Comparison of ENCODE assay signal across 8 mouse cellular contexts in the genomic region with DNA sequence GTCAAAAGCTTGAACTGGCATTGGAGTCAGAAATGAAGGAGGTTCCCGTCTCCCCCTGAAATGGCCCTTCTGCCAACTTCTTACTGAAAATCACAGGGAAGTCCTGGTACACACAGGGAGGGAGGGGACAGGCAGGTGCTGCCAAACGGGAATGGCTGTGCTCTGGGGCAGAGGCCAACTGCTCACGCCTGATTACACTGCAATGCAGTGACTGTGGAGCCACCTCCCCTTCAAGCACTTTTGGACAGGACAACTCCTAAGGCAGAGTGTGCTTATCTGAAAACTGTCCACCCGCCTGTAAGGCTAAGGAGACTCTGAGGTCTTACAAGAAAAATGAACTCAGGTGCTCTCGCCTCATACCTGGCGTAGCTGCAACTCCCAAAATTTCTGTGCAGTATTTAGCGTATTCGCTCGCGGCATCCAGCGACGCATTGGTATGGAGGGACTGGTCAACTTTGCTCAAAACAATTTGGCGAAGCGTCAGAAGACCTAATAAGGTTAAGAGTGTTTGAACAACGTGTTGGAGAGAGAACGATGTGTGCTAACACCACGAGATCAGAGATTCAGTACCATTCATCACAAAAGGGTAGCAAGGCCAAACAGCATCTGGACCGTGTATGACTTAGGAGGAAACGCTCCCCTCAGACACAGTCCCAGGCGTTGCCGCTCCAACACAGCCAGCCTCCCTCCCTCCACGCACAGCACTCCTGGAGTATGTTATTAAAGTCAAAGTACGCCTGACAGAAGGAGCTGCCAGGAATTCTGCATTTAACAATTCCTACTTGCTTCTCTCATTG.
DNase-seq lines count a peak whose midpoint lies in the region; ATAC-seq and TF ChIP-seq lines count a peak whose summit lies in the region.

No protein-coding gene starts in this region.

- peak; percentile 49 for ATAC-seq in midbrain, embryonic 16.5 days
- ATAC-seq in midbrain, embryonic 14.5 days (ENCODE audit: low FRiP score, low TSS enrichment), result no peak
- ATAC-seq in stomach, postnatal 0 days (ENCODE audit: low FRiP score, low TSS enrichment), result peak; percentile 72
- ATAC-seq in frontal cortex, adult (ENCODE audit: low TSS enrichment), result no peak

- no peaks in the 10 kb centered on the region for H3K79me2 ChIP-seq in liver, adult 2 months (ENCODE audit: control insufficient read depth, insufficient read depth, low read length)

- H3K27me3 ChIP-seq in midbrain, embryonic 16.5 days (ENCODE audit: control insufficient read depth, insufficient read depth, low read depth, low read length), result no peaks in the 10 kb centered on the region
- H3K27me3 ChIP-seq in midbrain, embryonic 14.5 days (ENCODE audit: control insufficient read depth, insufficient read depth, low read length), result no peaks in the 10 kb centered on the region
- no peaks in the 10 kb centered on the region for H3K27me3 ChIP-seq in liver, adult 2 months (ENCODE audit: control insufficient read depth, insufficient read depth, low read length)
- no peaks in the 10 kb centered on the region for H3K27me3 ChIP-seq in stomach, postnatal 0 days (ENCODE audit: control insufficient read depth, insufficient read depth, low read length)

- no peak overlapping the region for H3K9ac ChIP-seq in midbrain, embryonic 16.5 days (ENCODE audit: low read depth, low read length)
- H3K9ac ChIP-seq in midbrain, embryonic 14.5 days (replicated peaks; ENCODE audit: low read length), result no peak overlapping the region
- peak overlapping the region; percentile 59 for H3K9ac ChIP-seq in liver, adult 2 months (ENCODE audit: low read depth, low read length)
- H3K9ac ChIP-seq in stomach, postnatal 0 days (ENCODE audit: low read length), result peak overlapping the region; percentile 19; the same call in 1 of the 2 replicates

- no peaks in the 10 kb centered on the region for H3K9me3 ChIP-seq in midbrain, embryonic 16.5 days (replicated peaks; ENCODE audit: control insufficient read depth, low read length, poor library complexity, severe bottlenecking)
- H3K9me3 ChIP-seq in midbrain, embryonic 14.5 days (ENCODE audit: control insufficient read depth, low read length), result no peaks in the 10 kb centered on the region
- H3K9me3 ChIP-seq in stomach, postnatal 0 days (ENCODE audit: control insufficient read depth, low read length), result no peaks in the 10 kb centered on the region

- H3K4me1 ChIP-seq in midbrain, embryonic 16.5 days (ENCODE audit: control insufficient read depth, insufficient read depth, low read length), result peaks cover 5% of the 10 kb centered on the region; the same call in 1 of the 2 replicates
- H3K4me1 ChIP-seq in midbrain, embryonic 14.5 days (ENCODE audit: control insufficient read depth, insufficient read depth, low read length), result no peaks in the 10 kb centered on the region
- peaks cover 26% of the 10 kb centered on the region for H3K4me1 ChIP-seq in liver, adult 2 months (ENCODE audit: control insufficient read depth, insufficient read depth, low read length)
- peaks cover 25% of the 10 kb centered on the region for H3K4me1 ChIP-seq in stomach, postnatal 0 days (replicated peaks; ENCODE audit: control insufficient read depth, insufficient read depth)

- peak; percentile 26 for TF ChIP-seq EP300 in stomach, postnatal 0 days (optimal IDR thresholded peaks at IDR 0.05)

- H3K27ac ChIP-seq in midbrain, embryonic 16.5 days (ENCODE audit: low read length), result no peak overlapping the region
- no peak overlapping the region for H3K27ac ChIP-seq in midbrain, embryonic 14.5 days (replicated peaks; ENCODE audit: low read depth, low read length)
- peak overlapping the region; percentile 84 for H3K27ac ChIP-seq in liver, adult 2 months (replicated peaks; ENCODE audit: insufficient read depth, low read depth, low read length)
- H3K27ac ChIP-seq in stomach, postnatal 0 days (replicated peaks), result peak overlapping the region; percentile 91

- 82% methylated on average over 23 of the region's 23 CpGs for WGBS in midbrain, embryonic 16.5 days
- WGBS in midbrain, embryonic 14.5 days, result 85% methylated on average over 23 of the region's 23 CpGs
- 24% methylated on average over 23 of the region's 23 CpGs for WGBS in liver, adult 2 months
- WGBS in stomach, postnatal 0 days, result 26% methylated on average over 23 of the region's 23 CpGs

- TF ChIP-seq CTCF in liver, adult 2 months (IDR thresholded peaks at IDR 0.05; ENCODE audit: low read depth, low read length), result no peak
- no peak for TF ChIP-seq CTCF in stomach, postnatal 0 days (IDR thresholded peaks at IDR 0.05; ENCODE audit: low read depth)

- peaks cover 8% of the 10 kb centered on the region for H3K36me3 ChIP-seq in midbrain, embryonic 16.5 days (ENCODE audit: control insufficient read depth, insufficient read depth, low read length)
- peaks cover 34% of the 10 kb centered on the region for H3K36me3 ChIP-seq in midbrain, embryonic 14.5 days (ENCODE audit: control insufficient read depth, insufficient read depth, low read length)
- no peaks in the 10 kb centered on the region for H3K36me3 ChIP-seq in liver, adult 2 months (ENCODE audit: control insufficient read depth, insufficient read depth, low read length)
- H3K36me3 ChIP-seq in stomach, postnatal 0 days (ENCODE audit: control insufficient read depth, insufficient read depth, low read length), result no peaks in the 10 kb centered on the region

- no peak overlapping the region for H3K4me2 ChIP-seq in midbrain, embryonic 16.5 days (ENCODE audit: low read length)
- no peak overlapping the region for H3K4me2 ChIP-seq in midbrain, embryonic 14.5 days (ENCODE audit: low read length)
- peak overlapping the region; percentile 38 for H3K4me2 ChIP-seq in stomach, postnatal 0 days (replicated peaks; ENCODE audit: low read depth)

- no peak for DNase-seq in midbrain, embryonic 14.5 days
- DNase-seq in cerebellum, adult 9-11 months, result peak; percentile 42
- DNase-seq in heart, postnatal 14 days, result peak; percentile 59 to 77
- peak; percentile 93 for DNase-seq in liver, adult 2 months (ENCODE audit: extremely low read depth, low read depth, low spot score)
- DNase-seq in stomach, postnatal 0 days (ENCODE audit: low spot score), result peak; percentile 78
- no peak for DNase-seq in layer of hippocampus, adult 8-10 months (ENCODE audit: low spot score in 2 of 2)

- no peak overlapping the region for H3K4me3 ChIP-seq in midbrain, embryonic 16.5 days (ENCODE audit: low read depth, low read length)
- H3K4me3 ChIP-seq in midbrain, embryonic 14.5 days (replicated peaks; ENCODE audit: low read depth, low read length), result no peak overlapping the region
- peak overlapping the region; percentile 39 for H3K4me3 ChIP-seq in liver, adult 2 months (ENCODE audit: insufficient read depth, low read depth, low read length)
- no peak overlapping the region for H3K4me3 ChIP-seq in stomach, postnatal 0 days (ENCODE audit: low read depth, low read length)

- intact Hi-C loops in heart, postnatal 14 days (cut with DNase I), result loop anchor here (5.0 kb wide), 1 partner anchor 114 kb away; a partner anchor contains a TSS

- no peak for TF ChIP-seq POLR2A in liver, adult 2 months (IDR thresholded peaks at IDR 0.05; ENCODE audit: extremely low read depth, insufficient read depth, low read length)

Comparison
In these comparisons a context has a peak if more than half of its experiments do, and no peak if none do; other contexts are left out.
1. ATAC-seq: peak in midbrain, embryonic 16.5 days (single experiment) and stomach, postnatal 0 days (single experiment); none in midbrain, embryonic 14.5 days (single experiment) and frontal cortex, adult (single experiment).
2. H3K27ac ChIP-seq: peak in liver, adult 2 months (single experiment) and stomach, postnatal 0 days (single experiment); none in midbrain, embryonic 16.5 days (single experiment) and midbrain, embryonic 14.5 days (single experiment).
3. H3K9ac ChIP-seq: peak in liver, adult 2 months (single experiment) and stomach, postnatal 0 days (single experiment); none in midbrain, embryonic 16.5 days (single experiment) and midbrain, embryonic 14.5 days (single experiment).
4. DNase-seq: peak in cerebellum, adult 9-11 months (single experiment), heart, postnatal 14 days (2 of 2), liver, adult 2 months (single experiment) and stomach, postnatal 0 days (single experiment); none in midbrain, embryonic 14.5 days (single experiment) and layer of hippocampus, adult 8-10 months (0 of 2).